Mouse (Mus musculus) cerebellum, adult 2 months (tissue): ENCODE data around the gene Cox7a2. TPM values are rescaled to one million over a fixed set of nuclear protein-coding genes. Genes with fewer than 3 reads are reported as not detected.
A peak's percentile ranks its signal among the peaks of the same experiment; 100 is the strongest.

Source experiments
- DNase-seq, 2 experiments: peaks; one replicate each; pipeline ENCODE4 v3.0.0; 2021
- H3K27ac ChIP-seq: fragments of 200-500 bp; 2 replicates; pipeline ENCODE4 v1.5.1; 2012; ENCODE audit warnings: low read length, control low read depth, inconsistent platforms; ENCODE audit not compliant: insufficient read depth
- H3K27me3 ChIP-seq: fragments of 200-500 bp; 2 replicates; pipeline ENCODE4 v1.6.1; 2012; ENCODE audit warnings: inconsistent platforms, mild to moderate bottlenecking, low read length, moderate library complexity; ENCODE audit not compliant: control insufficient read depth, insufficient read depth
- H3K4me1 ChIP-seq: fragments of 200-500 bp; 2 replicates; pipeline ENCODE4 v1.6.1; 2011; ENCODE audit warnings: low read length; ENCODE audit not compliant: control insufficient read depth, insufficient read depth
- H3K4me3 ChIP-seq: fragments of 200-500 bp; replicated peaks from 2 replicates; pipeline ENCODE3; 2011; ENCODE audit warnings: mild to moderate bottlenecking, low read depth, low read length, control low read depth; ENCODE audit not compliant: insufficient read depth
- CTCF ChIP-seq: fragments of 200-500 bp; IDR thresholded peaks from 2 replicates; pipeline ENCODE4 v1.5.1; 2011; ENCODE audit warnings: low read depth, mild to moderate bottlenecking, control low read depth, low read length, moderate library complexity, borderline replicate concordance; ENCODE audit not compliant: insufficient read depth
- POLR2A ChIP-seq: fragments of 200-500 bp; IDR thresholded peaks from 2 replicates; pipeline ENCODE4 v1.6.1; 2011; ENCODE audit warnings: low read length, control low read depth, borderline replicate concordance; ENCODE audit not compliant: insufficient read depth
- WGBS: fragments of 180-500 bp; shearing (Covaris S2); methylation state at CpG from one replicate; pipeline ENCODE4 v1.1.7; 2018; 5-methylcytosine and 5-hydroxymethylcytosine counted together
- polyA plus RNA-seq: library from polyadenylated mRNA; depleted of rRNA; stranded (reverse); fragments of >200 nt; gene quantifications from 2 replicates; pipeline ENCODE4 v1.2.3, GENCODE M21; 2012; rRNA removed

The Cox7a2 gene
- polyA plus RNA-seq = 707 and 723 TPM in 2 replicates

DNA sequence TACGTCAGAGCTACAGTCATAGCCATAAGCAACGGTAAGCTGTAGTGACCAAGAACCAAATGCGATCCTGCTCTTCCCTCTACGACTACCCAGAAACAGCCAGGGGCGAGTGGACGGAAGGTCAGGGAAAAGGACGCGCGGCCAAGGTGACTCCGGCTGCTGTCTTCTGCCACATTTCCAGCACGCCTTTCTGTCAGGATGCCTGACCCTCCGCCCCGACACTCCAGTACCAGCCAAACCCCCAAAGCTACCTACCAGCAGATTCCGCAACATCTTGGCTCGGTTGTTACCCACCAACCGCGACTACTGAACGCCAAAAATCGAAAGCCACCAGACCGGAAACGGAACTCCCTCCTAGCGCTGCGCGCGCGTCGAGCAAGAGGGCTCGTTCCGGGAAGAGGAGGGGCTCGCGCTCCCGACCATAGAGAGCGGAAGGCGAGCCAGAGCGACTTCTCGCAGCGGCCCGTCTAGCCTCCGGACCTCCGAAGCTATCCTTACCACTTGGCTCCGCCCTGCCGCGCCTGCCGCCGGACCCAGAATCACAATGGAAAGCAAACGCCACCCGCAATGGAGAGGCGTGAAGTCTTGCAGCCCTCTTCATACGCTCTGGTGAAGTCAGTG, at the start of gene Cox7a2:
Gene Cox7a2, minus strand, starts transcription at position 494 of the 621 bp plus-strand sequence.
- H3K4me3 ChIP-seq = peak within 1 kb of the TSS; percentile 92
- H3K4me1 ChIP-seq = no peaks in the 10 kb centered on the region; the same call in 1 of the 2 replicates
- peak; percentile 94 to 97 for DNase-seq
- under 1% methylated on average over 49 of the region's 49 CpGs for whole genome bisulfite sequencing
- peak within 1 kb of the TSS; percentile 91 for H3K27ac ChIP-seq
- TF ChIP-seq POLR2A = peak; percentile 76; the same call in 1 of the 2 replicates
- no peak for TF ChIP-seq CTCF
- H3K27me3 ChIP-seq = no peaks in the 10 kb centered on the region

- TF ChIP-seq CTCF (no peak), POLR2A (no peak)
- H3K4me3 ChIP-seq = no peak overlapping the region
These were observed 49.7 kb upstream of the Cox7a2 start for GRCm38 (mm10) chr9:79809411-79809810.

GRCm38 (mm10) chr9:79807178-79807577, 47.5 kb upstream of the Cox7a2 start:
- no peaks in the 10 kb centered on the region for H3K4me1 ChIP-seq
- TF ChIP-seq POLR2A (no peak), CTCF (no peak)
- H3K27ac ChIP-seq = no peak overlapping the region
- WGBS = 14% methylated on average over 4 of the region's 4 CpGs
- DNase-seq = no peak
- H3K27me3 ChIP-seq = no peaks in the 10 kb centered on the region; the same call in 1 of the 2 replicates
- H3K4me3 ChIP-seq = no peak overlapping the region

More at GRCm38 (mm10) chr9:79809411-79809810, 49.7 kb upstream of the Cox7a2 start:
- Histone ChIP-seq H3K27me3 (no peaks in the 10 kb centered on the region; the same call in 1 of the 2 replicates), H3K4me1 (no peaks in the 10 kb centered on the region), H3K27ac (no peak overlapping the region)
- WGBS = 27% methylated on average over 6 of the region's 6 CpGs
- DNase-seq = no peak

DNA sequence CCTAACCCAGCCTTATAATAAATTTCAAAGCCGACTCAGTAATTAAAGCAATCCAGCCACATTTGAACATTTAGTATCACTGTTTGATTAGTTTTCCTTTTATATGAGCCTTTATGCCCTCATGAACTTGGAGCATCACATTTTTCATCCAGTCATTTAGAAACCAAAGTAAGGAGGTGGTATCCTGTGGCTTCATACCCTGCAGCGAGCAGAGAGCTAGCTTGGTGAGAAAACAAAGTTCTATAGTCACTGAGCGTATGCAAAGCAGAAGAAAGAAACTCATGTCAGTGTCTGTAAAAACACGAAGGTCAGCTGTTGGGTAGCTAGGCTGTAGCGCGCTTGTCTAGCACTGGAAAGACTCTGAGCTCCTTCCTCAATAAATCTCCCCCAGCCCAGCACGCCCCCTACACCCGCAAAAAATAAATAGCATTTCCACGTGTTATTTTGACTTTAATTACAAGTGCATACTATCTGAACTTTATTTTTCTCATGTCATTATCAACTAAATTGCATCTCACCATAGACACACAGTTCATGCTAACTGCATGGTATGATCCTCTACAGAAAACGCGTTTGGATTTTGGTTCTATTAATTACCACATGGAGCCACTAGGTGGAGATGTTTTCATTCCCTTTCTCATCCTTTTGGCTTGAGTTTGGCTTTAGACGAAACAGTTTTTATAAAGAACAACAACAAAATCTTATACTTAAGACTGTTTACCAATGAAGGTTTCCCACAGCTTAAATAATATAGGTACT, 46.8 kb upstream of the Cox7a2 start:
- Histone ChIP-seq H3K4me3 (no peak overlapping the region), H3K27ac (no peak overlapping the region), H3K27me3 (no peaks in the 10 kb centered on the region; the same call in 1 of the 2 replicates), H3K4me1 (no peaks in the 10 kb centered on the region)
- TF ChIP-seq POLR2A (no peak), CTCF (peak; percentile 15; the same call in 1 of the 2 replicates)
- DNase-seq = peak in 1 of 2 experiments; percentile 15
- WGBS = 46% methylated on average over 12 of the region's 12 CpGs

GRCm38 (mm10) chr9:79805426-79805825, 45.7 kb upstream of the Cox7a2 start:
- TF ChIP-seq CTCF (no peak), POLR2A (no peak)
- WGBS = 82% methylated on average over 10 of the region's 10 CpGs
- no peak overlapping the region for H3K4me3 ChIP-seq
- no peaks in the 10 kb centered on the region; the same call in 1 of the 2 replicates for H3K27me3 ChIP-seq
- DNase-seq = no peak
- H3K4me1 ChIP-seq = no peaks in the 10 kb centered on the region
- no peak overlapping the region for H3K27ac ChIP-seq

DNA sequence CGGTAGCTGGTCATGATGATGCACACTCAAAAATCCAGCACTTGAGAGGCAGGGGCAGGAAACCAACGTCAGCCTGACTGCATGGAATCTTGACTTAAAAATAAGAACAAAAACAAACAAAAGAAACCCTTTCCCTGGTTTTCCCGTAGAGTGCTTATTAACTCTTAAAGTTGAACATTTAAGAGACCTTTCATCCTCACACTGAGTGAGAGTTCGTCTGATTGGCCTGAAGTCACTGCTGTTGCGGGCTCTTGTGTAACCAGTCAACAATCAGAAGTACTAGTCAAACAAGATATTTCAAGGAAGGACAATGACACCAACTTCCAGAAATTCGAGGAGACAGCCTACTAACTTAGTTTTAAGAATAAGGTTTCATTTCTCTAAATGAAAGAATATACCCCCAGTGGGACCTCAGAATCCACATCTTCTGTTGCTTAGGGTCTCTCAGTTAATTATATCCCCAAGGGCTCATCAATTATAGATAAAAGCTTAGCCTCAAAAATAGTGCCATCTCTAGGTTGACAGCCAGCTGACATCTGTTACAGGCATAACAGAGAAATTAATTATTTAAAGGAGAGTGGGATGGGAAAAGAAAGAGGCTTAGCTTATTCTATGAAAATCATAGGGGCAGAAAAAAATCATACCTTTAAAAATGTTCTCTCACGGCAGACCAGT, 36.9 kb upstream of the Cox7a2 start:
- H3K27ac ChIP-seq = no peak overlapping the region
- no peaks in the 10 kb centered on the region for H3K4me1 ChIP-seq
- H3K27me3 ChIP-seq = no peaks in the 10 kb centered on the region
- no peak for TF ChIP-seq CTCF
- TF ChIP-seq POLR2A = no peak
- H3K4me3 ChIP-seq = no peak overlapping the region
- DNase-seq = no peak
- 72% methylated on average over 7 of the region's 7 CpGs for WGBS

DNA sequence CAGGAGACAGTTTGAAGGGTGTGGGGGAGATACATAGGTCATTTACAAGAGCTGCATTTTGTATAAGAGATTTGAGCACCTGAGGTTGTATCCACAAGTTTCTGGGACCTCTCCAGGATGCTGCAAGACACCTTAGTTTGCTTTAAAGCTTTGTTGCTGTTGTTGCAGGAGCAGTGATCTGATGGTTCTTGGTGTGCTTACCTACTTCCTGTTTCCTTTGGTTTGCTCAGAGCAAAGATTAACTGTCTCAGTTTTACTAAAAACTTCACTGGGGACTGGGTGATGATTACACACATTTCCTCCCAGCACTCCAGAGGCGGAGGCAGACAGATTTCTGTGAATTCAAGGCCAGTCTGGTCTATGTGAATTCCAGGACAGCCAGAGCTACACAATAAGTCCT, 35.4 kb upstream of the Cox7a2 start:
- Histone ChIP-seq H3K27me3 (no peaks in the 10 kb centered on the region), H3K27ac (no peak overlapping the region), H3K4me1 (no peaks in the 10 kb centered on the region), H3K4me3 (no peak overlapping the region)
- no peak for DNase-seq
- WGBS = 91% methylated on average over 1 of the region's 1 CpGs
- TF ChIP-seq CTCF (no peak), POLR2A (no peak)
